8 mouse cellular contexts compared by ENCODE assay signal in the genomic region with DNA sequence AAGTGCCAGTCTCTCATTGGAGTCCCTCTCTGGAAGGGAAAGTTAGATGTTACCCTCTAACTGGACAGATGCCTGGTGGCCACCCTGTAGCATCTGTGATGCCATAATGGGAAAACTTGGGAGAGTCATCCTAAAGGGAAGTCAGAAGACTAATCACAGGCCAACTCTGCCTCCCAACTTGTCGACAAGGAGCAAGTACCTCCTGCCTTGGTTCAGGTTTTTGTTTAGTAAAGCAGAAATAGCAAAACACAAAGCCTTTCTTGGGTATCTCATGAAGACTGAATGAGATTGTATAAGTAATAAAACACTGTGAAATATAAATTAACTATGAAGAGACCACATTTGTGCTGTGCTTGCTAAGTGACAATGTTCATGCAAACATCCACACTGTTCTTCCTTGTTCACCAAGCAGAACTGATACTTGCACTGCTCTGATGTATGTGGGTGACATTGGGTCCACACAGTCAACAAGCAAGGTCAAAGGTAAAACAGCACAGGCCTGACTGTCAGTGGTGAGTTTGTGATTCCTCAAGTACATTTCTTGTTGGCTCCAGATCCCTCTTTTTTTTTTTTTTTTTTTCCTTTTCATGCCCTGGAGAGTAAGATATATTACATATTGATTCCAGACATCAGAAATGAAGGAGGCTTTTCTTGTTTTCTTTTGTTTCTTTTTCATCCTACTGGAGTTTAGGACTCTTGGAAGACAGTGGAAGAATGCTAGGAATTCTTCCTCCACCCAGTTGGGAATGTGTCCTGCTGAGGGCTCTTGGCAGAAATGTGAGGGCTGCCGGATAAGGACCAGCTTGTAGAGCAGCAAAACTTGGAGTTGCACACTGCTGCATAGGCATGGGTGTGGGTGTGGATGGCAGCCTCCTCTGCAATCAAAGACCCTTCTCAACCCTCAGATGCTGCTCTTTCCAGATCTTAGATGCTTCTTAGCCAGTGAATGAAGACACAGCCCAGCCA. TPM values are rescaled to one million over a fixed set of nuclear protein-coding genes. Genes with fewer than 3 reads are reported as not detected.
DNase-seq lines count a peak whose midpoint lies in the region; ATAC-seq and TF ChIP-seq lines count a peak whose summit lies in the region.

A gene (minus strand): TSS at position 51 of the 966 bp plus-strand sequence.

- H3K4me1 ChIP-seq in cerebellum, adult 2 months (ENCODE audit: control insufficient read depth, insufficient read depth, low read length) = no peaks in the 10 kb centered on the region

- TF ChIP-seq CTCF in cerebellum, adult 2 months (IDR thresholded peaks at IDR 0.05; ENCODE audit: borderline replicate concordance, insufficient read depth, low read depth, low read length) = no peak

- H3K27ac ChIP-seq in cerebellum, adult 2 months (ENCODE audit: insufficient read depth, low read length) = no peak within 1 kb of the TSS

- no peak within 1 kb of the TSS for H3K4me3 ChIP-seq in cerebellum, adult 2 months (replicated peaks; ENCODE audit: insufficient read depth, low read depth, low read length)

- ATAC-seq in CD4-positive, CD25-positive, alpha-beta regulatory T cell, adult 4 months = no peak

- H3K27me3 ChIP-seq in cerebellum, adult 2 months (ENCODE audit: control insufficient read depth, insufficient read depth, low read length) = no peaks in the 10 kb centered on the region

- DNase-seq in cerebellum, adult 2 months = no peak
- no peak for DNase-seq in cerebellum, adult 11-12 months
- DNase-seq in adrenal gland, adult 8-10 months = no peak
- DNase-seq in heart, adult 11 months = peak; percentile 92
- no peak for DNase-seq in left cerebral cortex, adult 8-10 months (ENCODE audit: low spot score in 2 of 2)
- peak; percentile 35 for DNase-seq in skeletal muscle tissue, adult 2 months (ENCODE audit: low read depth, low spot score)
- DNase-seq in kidney, postnatal 14 days = no peak

- whole genome bisulfite sequencing in cerebellum, adult 2 months = 47% methylated on average over 2 of the region's 2 CpGs

- no peak for TF ChIP-seq POLR2A in cerebellum, adult 2 months (IDR thresholded peaks at IDR 0.05; ENCODE audit: borderline replicate concordance, insufficient read depth, low read length)

RNA-seq across cellular contexts. Expression of the gene that starts here (rescaled TPM):
- polyA plus RNA-seq in cerebellum, adult 2 months (2012; rRNA removed) = 23.8 and 24.8 TPM in 2 replicates
- total RNA-seq in adrenal gland, adult 8-10 months (2022) = 10 to 100 TPM; 22.1 to 35.4 (median 32.0) TPM
- total RNA-seq in left cerebral cortex, adult 8-10 months (2022) = 10 to 100 TPM; 49.0 to 58.4 (median 53.7) TPM
- polyA plus RNA-seq in CD4-positive, CD25-positive, alpha-beta regulatory T cell, adult 4 months (2017; shearing (Covaris generic)) = 1 to 10 TPM; 1.3 to 3.0 TPM

Comparison
In these comparisons a context has a peak if more than half of its experiments do, and no peak if none do; other contexts are left out.
1. DNase-seq: peak in heart, adult 11 months (single experiment) and skeletal muscle tissue, adult 2 months (single experiment); none in cerebellum, adult 2 months (0 of 2), cerebellum, adult 11-12 months (single experiment), adrenal gland, adult 8-10 months (single experiment), left cerebral cortex, adult 8-10 months (0 of 2) and kidney, postnatal 14 days (single experiment).